Mouse (Mus musculus): ENCODE measurements around the gene Cyp4a30b. TPM values are rescaled to one million over a fixed set of nuclear protein-coding genes. Genes with fewer than 3 reads are reported as not detected.
"Not testable (repeated sequence)": the region's sequence is repeated elsewhere in the genome, so short reads cannot be mapped to it uniquely, and the experiment has no call there.

Cyp4a30b gene
- polyA plus RNA-seq (2015; fragmentation: Nextera tagmentation; extraction: Ambion mirVana) = not detected in 2 replicates

GRCm38 (mm10) chr4:115452304-115452703 lies at the start of gene Cyp4a30b:
Cyp4a30b (plus strand) TSS chr4:115452604.
- H3K9ac ChIP-seq = no peak within 1 kb of the TSS
- H3K4me1 ChIP-seq = no peaks in the 10 kb centered on the region
- ATAC-seq (ENCODE audit: insufficient number of reproducible peaks, insufficient read depth, low FRiP score, low TSS enrichment, low read depth) = no peak
- no peak within 1 kb of the TSS for H3K27ac ChIP-seq
- H3K36me3 ChIP-seq = no peaks in the 10 kb centered on the region
- H3K9me3 ChIP-seq = no peaks in the 10 kb centered on the region
- 77% methylated on average over 3 of the region's 3 CpGs for WGBS
- no peak within 1 kb of the TSS for H3K4me2 ChIP-seq
- no peaks in the 10 kb centered on the region for H3K27me3 ChIP-seq
- H3K4me3 ChIP-seq = no peak within 1 kb of the TSS

GRCm38 (mm10) chr4:115411324-115411723 lies 41.1 kb upstream of the Cyp4a30b start, which contains the start of gene Cyp4a12b:
Cyp4a12b (plus strand) TSS chr4:115411624.
- not testable (repeated sequence) for H3K27me3 ChIP-seq; H3K27ac ChIP-seq; H3K9ac ChIP-seq; H3K4me2 ChIP-seq; ATAC-seq (ENCODE audit: insufficient number of reproducible peaks, insufficient read depth, low FRiP score, low TSS enrichment, low read depth); H3K4me1 ChIP-seq; H3K9me3 ChIP-seq; H3K4me3 ChIP-seq; H3K36me3 ChIP-seq

GRCm38 (mm10) chr4:115450577-115451137 lies 1.7 kb upstream of the Cyp4a30b start:
- Histone ChIP-seq H3K36me3 (no peaks in the 10 kb centered on the region), H3K9me3 (no peaks in the 10 kb centered on the region), H3K4me2 (no peak overlapping the region), H3K27me3 (no peaks in the 10 kb centered on the region), H3K9ac (no peak overlapping the region), H3K4me3 (no peak overlapping the region), H3K4me1 (no peaks in the 10 kb centered on the region), H3K27ac (no peak overlapping the region)
- WGBS = 66% methylated on average over 3 of the region's 3 CpGs
- ATAC-seq (ENCODE audit: insufficient number of reproducible peaks, insufficient read depth, low FRiP score, low TSS enrichment, low read depth) = no peak

- ATAC-seq (ENCODE audit: insufficient number of reproducible peaks, insufficient read depth, low FRiP score, low TSS enrichment, low read depth); H3K4me2 ChIP-seq; H3K9ac ChIP-seq; H3K27me3 ChIP-seq; H3K9me3 ChIP-seq; H3K4me3 ChIP-seq; H3K4me1 ChIP-seq; H3K27ac ChIP-seq; H3K36me3 ChIP-seq: not testable (repeated sequence)
- 71% methylated on average over 3 of the region's 3 CpGs for WGBS
Observed at GRCm38 (mm10) chr4:115473585-115473984, 21.2 kb downstream of the Cyp4a30b start.

GRCm38 (mm10) chr4:115476051-115476450 lies 23.6 kb downstream of the Cyp4a30b start:
- not testable (repeated sequence) for H3K9me3 ChIP-seq; H3K4me3 ChIP-seq; H3K27me3 ChIP-seq; H3K27ac ChIP-seq; H3K4me1 ChIP-seq; H3K4me2 ChIP-seq; ATAC-seq (ENCODE audit: insufficient number of reproducible peaks, insufficient read depth, low FRiP score, low TSS enrichment, low read depth); H3K9ac ChIP-seq; H3K36me3 ChIP-seq

- no peak for ATAC-seq (ENCODE audit: insufficient number of reproducible peaks, insufficient read depth, low FRiP score, low TSS enrichment, low read depth)
- H3K4me3 ChIP-seq = no peak overlapping the region
- no peaks in the 10 kb centered on the region for H3K36me3 ChIP-seq
- H3K27me3 ChIP-seq = no peaks in the 10 kb centered on the region
- H3K9ac ChIP-seq = no peak overlapping the region
- no peak overlapping the region for H3K4me2 ChIP-seq
- no peaks in the 10 kb centered on the region for H3K9me3 ChIP-seq
- H3K4me1 ChIP-seq = no peaks in the 10 kb centered on the region
- H3K27ac ChIP-seq = no peak overlapping the region
- WGBS = 70% methylated on average over 6 of the region's 6 CpGs
Observed at GRCm38 (mm10) chr4:115481006-115481652, 28.7 kb downstream of the Cyp4a30b start.

GRCm38 (mm10) chr4:115496001-115496400 lies 43.6 kb downstream of the Cyp4a30b start, which contains the start of gene Cyp4a14:
Cyp4a14 (minus strand) TSS chr4:115496142.
- Histone ChIP-seq H3K4me3 (no peak within 1 kb of the TSS), H3K4me2 (no peak within 1 kb of the TSS), H3K27ac (no peak within 1 kb of the TSS), H3K9ac (no peak within 1 kb of the TSS), H3K9me3 (no peaks in the 10 kb centered on the region), H3K4me1 (no peaks in the 10 kb centered on the region), H3K27me3 (no peaks in the 10 kb centered on the region), H3K36me3 (no peaks in the 10 kb centered on the region)
- no peak for ATAC-seq (ENCODE audit: insufficient number of reproducible peaks, insufficient read depth, low FRiP score, low TSS enrichment, low read depth)
- WGBS = 84% methylated on average over 1 of the region's 1 CpGs

- H3K27me3 ChIP-seq = no peaks in the 10 kb centered on the region
- no peaks in the 10 kb centered on the region for H3K4me1 ChIP-seq
- 89% methylated on average over 3 of the region's 3 CpGs for WGBS
- no peak overlapping the region for H3K4me3 ChIP-seq
- no peak overlapping the region for H3K4me2 ChIP-seq
- no peak overlapping the region for H3K9ac ChIP-seq
- no peak overlapping the region for H3K27ac ChIP-seq
- H3K9me3 ChIP-seq = no peaks in the 10 kb centered on the region
- no peaks in the 10 kb centered on the region for H3K36me3 ChIP-seq
- no peak for ATAC-seq (ENCODE audit: insufficient number of reproducible peaks, insufficient read depth, low FRiP score, low TSS enrichment, low read depth)
Observed at GRCm38 (mm10) chr4:115497466-115497865, 45.1 kb downstream of the Cyp4a30b start.

GRCm38 (mm10) chr4:115513964-115514363 lies 61.6 kb downstream of the Cyp4a30b start:
- not testable (repeated sequence) for ATAC-seq (ENCODE audit: insufficient number of reproducible peaks, insufficient read depth, low FRiP score, low TSS enrichment, low read depth); H3K4me2 ChIP-seq; H3K9ac ChIP-seq; H3K4me3 ChIP-seq; H3K4me1 ChIP-seq; H3K9me3 ChIP-seq; H3K27ac ChIP-seq; H3K27me3 ChIP-seq; H3K36me3 ChIP-seq

- ATAC-seq (ENCODE audit: insufficient number of reproducible peaks, insufficient read depth, low FRiP score, low TSS enrichment, low read depth) = not testable (repeated sequence)
Observed at GRCm38 (mm10) chr4:115518000-115518399, 65.6 kb downstream of the Cyp4a30b start, which contains the start of gene Cyp4a10. Cyp4a10 (plus strand) TSS chr4:115518264.

GRCm38 (mm10) chr4:115519444-115519843 lies 67.0 kb downstream of the Cyp4a30b start:
- Histone ChIP-seq H3K9ac (no peak overlapping the region), H3K4me2 (no peak overlapping the region)
- WGBS = 72% methylated on average over 4 of the region's 4 CpGs

More at GRCm38 (mm10) chr4:115518000-115518399, 65.6 kb downstream of the Cyp4a30b start, which contains the start of gene Cyp4a10:
- not testable (repeated sequence) for H3K9me3 ChIP-seq, H3K9ac ChIP-seq, H3K4me3 ChIP-seq, H3K27ac ChIP-seq, H3K27me3 ChIP-seq, H3K36me3 ChIP-seq, H3K4me2 ChIP-seq, H3K4me1 ChIP-seq
- WGBS = 84% methylated on average over 5 of the region's 5 CpGs

More at GRCm38 (mm10) chr4:115519444-115519843, 67.0 kb downstream of the Cyp4a30b start:
- Histone ChIP-seq H3K36me3 (no peaks in the 10 kb centered on the region), H3K9me3 (no peaks in the 10 kb centered on the region), H3K4me1 (no peaks in the 10 kb centered on the region), H3K27me3 (no peaks in the 10 kb centered on the region), H3K27ac (no peak overlapping the region), H3K4me3 (no peak overlapping the region)
- ATAC-seq (ENCODE audit: insufficient number of reproducible peaks, insufficient read depth, low FRiP score, low TSS enrichment, low read depth) = no peak
